Mouse (Mus musculus) lung, adult 2 months (tissue): ENCODE results near the gene Tspo.

Experiments
- CTCF ChIP-seq: fragments of 200-500 bp; IDR thresholded peaks from 2 replicates; pipeline ENCODE4 v1.5.1; 2011; ENCODE audit warnings: mild to moderate bottlenecking, low read length, control low read depth; ENCODE audit not compliant: insufficient read depth
- POLR2A ChIP-seq: fragments of 200-500 bp; IDR thresholded peaks from 2 replicates; pipeline ENCODE4 v1.6.1; 2011; ENCODE audit warnings: low read depth, mild to moderate bottlenecking, control low read depth, low read length, borderline replicate concordance; ENCODE audit errors: extremely low read depth

DNA sequence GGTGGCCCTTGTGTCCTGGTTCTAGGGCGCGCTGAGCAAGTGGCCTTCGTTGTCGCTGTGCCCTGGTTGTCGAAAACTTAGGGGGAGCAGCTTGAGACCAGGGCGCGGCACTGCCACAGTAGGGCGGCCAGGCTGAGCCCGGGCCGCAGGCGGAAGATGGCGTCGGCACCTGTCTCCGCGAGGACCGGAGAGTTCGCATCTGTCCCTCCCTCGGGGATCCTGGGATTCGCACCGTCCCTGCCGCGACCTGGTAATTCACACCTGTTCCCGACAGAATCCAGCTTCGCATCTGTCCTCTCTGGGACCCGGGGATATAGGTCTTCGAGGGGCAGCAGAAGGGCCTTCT, 36.3 kb upstream of the Tspo start:
- TF ChIP-seq CTCF: no peak
- TF ChIP-seq POLR2A: no peak
